Mouse (Mus musculus): Measurements from ENCODE around the gene Piezo1.

Gene Piezo1

GRCm38 (mm10) chr8:122483877-122484276 lies 67.3 kb downstream of the Piezo1 start:
- DNase-seq, result no peak

GRCm38 (mm10) chr8:122482448-122482847 lies 68.7 kb downstream of the Piezo1 start:
- no peak for DNase-seq

DNA sequence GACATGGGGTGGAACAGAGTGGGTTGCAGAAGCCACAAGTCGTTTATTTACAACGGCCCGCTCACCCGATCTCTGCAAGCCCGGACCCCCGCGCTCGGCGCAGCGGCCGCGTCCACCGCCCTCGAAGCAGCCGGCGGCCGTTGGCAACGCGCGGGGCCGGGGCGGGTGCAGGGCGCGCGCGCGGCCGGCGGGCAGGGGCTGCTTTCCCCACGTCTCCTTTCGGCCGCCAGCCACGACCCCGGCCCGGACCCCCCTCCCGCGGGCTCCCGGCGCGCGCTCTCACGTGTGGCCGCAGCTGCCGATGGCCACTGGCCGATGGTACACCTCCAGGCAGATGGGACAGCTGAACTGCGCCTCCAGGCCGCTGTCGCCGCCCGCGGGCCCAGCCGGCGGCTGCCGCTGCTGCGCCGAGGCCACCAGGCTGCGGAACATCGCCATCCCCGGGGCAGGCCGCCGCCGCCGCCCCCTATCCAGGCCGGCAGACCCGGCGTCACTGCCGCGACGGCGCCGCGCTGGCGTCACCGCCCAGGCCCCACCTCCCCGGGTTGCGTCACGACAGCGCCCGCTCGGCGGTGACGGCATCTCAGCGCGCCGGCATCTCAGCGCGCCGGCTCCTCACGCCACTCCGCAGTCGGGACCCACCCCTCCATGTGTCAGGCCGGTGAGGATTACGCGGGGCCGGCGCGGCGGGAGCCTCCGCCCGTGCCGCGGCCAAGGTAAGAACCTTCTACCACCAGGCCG lies 75.4 kb downstream of the Piezo1 start, which contains the start of the genes Rnf166 and Ctu2:
Rnf166 (minus strand) TSS at position 485 of the 741 bp plus-strand sequence.
Ctu2 (plus strand) TSS at position 564 of the 741 bp plus-strand sequence.
- DNase-seq, result peak; percentile 88

- DNase-seq, result peak; percentile 38
These were observed 76.1 kb downstream of the Piezo1 start for GRCm38 (mm10) chr8:122474951-122475560.

- peak; percentile 66 for DNase-seq
These were observed 77.2 kb downstream of the Piezo1 start for GRCm38 (mm10) chr8:122473911-122474421.

DNA sequence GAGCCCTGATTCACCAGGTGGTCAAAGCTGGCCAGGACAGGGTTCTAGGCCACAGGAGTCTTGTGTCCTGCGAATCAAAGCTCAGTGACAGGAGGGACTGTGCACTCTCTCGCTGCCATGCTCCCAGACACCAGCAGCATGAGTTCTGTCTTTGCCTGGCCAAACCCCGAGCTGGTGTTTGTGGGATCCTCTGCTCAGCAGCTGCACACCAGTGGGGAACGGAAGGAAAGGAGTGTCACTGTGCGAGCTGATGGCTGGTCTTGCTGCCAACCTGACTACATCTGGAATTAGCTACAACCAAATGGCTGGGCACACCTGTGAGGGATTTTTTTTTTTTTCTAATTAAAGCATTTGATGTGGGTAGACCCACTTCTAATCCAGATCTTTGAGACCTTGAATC lies 80.4 kb downstream of the Piezo1 start:
- no peak for DNase-seq

DNA sequence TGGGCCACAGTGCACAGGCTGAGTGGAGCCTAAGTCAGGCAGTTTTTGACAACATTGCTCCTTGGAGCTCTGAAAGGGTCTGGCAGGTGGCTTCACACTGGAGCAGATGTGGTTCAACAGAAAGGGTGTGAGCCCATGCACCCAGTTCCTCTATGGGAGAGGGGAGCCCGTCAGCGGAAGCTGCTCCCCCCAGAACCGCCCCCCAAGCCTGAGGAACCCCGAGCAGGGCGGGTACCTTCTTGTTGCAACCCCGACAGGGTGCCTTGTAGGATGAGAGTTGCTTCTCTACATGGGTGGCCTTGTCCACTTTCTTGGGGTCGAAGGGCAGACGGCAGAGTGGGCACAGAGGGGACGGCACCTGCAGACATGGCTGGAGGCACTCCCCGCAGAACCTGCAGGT lies 81.2 kb downstream of the Piezo1 start:
- DNase-seq, result no peak

DNA sequence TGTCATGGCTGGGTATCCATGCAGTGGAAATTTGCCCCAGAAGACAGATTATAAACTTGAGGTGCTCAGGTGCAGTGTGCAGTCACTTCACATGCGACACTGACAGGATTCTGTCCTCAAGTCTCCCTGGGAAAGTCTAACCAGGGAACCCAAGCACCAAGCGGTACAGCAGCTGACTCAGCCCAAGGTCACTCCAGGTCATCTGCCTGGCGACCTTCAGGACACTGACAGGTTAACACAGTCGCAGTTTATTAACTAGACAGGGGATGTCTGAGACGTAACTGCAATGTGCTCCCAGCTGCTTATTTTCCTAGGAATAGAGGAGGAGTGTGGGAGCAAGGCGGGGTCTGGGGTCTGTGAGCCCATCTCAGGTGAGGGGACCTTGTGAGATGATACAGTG lies 81.7 kb downstream of the Piezo1 start:
- DNase-seq, result no peak

- no peak for DNase-seq
These were observed 83.3 kb downstream of the Piezo1 start for GRCm38 (mm10) chr8:122467816-122468215.

- DNase-seq, result no peak
These were observed 86.1 kb downstream of the Piezo1 start for GRCm38 (mm10) chr8:122464985-122465384.

DNA sequence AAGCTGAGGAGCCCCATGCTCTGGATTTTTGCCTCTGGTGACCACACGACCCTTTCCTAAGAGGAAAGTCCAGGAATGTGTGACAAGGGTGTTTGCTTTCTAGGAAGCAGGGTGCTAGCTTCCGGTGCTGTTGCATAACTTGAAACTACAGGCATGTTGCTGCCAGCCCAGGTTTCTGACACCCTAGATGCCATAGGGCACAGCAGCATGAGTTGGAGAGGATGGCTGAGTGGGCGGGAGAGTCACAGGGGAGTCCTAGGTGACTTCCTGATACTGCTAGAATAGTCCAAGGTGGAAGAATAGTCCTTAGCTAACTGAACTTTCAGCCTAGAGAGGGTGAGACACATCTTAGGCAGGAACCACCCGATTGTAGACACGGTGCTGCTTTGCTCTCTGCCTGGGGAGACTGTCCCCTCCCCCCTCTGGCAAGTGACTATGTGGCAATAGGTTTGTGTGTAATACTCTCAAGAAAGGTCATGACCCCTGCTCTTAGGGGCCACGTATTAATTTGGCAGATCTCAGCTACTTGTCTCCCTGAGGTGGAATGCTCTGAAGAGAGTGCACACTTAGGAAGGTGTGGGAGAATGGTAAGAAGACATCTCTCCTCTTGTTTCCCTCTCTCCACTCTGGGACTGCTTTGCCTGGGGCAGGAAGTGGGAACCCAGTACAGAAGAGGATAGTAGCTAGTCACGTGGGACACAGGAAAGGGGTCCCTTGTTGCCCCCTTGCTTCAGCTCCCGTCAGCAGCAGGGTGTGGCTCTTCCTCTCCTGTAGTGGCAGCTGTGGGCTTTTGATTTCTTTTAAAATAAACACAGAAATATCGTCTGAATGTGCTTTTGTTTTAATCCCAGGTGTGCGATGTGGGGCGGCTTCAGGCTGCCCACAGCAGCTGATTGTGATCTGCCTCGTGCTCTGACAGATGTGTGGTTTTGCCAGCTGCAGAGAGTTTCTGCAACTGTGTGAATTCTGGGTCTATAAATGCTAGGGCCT lies 87.2 kb downstream of the Piezo1 start:
- DNase-seq, result peak; percentile 75

DNA sequence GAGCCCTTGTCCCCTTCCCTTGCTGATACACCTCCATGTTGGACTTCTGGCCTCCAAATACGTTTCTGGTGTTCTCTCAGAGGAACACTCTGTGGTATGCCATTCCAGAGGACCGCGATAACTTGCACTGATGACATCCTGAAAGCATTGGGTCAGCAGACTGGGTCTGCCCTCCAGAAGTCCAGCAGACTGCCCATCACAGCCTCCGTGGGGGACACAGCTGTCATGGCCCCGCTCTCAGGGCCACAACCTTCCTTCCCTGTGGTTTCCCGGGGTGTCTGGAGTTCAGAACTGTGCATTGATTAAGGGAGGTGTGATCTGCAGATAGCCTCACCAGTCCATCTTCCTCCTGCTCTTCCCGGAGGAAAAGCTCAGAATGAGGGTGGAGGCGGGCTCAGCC lies 88.6 kb downstream of the Piezo1 start:
- no peak for DNase-seq

- DNase-seq, result no peak
These were observed 89.5 kb downstream of the Piezo1 start for GRCm38 (mm10) chr8:122461473-122462148.

DNA sequence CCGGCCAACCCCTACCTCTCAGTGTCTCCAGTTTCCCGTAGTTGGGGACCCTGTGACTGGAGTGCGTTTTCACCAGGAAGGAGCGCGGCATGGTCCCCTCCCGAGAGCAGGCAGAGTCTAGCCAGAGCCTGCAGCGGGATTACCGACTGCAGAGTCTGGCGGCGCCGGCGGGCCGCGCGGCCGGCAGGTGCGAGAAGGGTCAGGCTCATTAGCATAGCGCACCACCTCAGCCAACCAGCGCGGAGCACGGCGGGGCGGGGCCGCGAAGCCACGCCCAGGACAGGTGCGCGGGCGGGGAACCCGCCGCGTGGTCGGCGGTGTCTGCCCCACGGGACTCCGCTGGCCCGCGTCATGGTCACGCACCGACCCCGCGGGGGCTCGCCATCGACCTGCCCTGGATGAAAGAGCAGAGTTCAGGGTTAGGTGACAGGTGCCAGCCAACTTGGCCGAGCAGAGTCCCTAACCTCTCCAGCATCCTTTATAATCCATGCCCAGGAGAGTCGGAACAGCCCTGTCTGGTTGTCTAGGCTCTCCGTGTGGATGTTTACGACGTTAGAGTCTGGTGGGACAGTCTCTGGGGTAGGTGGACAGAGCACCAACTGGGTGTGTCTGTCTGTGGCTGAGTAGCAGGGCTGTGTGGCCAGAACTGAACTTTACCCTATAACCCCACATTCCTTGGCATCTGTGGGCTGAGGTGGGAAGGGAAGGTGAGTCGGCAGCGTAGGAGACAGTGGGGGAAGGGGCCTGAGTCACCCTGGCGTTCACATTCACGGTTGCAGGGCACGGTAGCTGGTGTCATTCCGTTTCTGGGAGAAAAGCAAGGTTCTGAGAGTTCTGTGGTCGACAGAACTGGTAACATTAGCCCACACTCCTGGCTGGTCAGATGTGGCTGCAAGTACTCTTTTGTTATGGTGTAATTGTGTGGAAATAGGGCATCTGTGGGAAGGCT lies 90.3 kb downstream of the Piezo1 start, which contains the start of gene Snai3:
Snai3 (minus strand) TSS at position 210 of the 949 bp plus-strand sequence.
- DNase-seq, result peak; percentile 81

- DNase-seq, result no peak
These were observed 91.1 kb downstream of the Piezo1 start for GRCm38 (mm10) chr8:122459990-122460389.

- no peak for DNase-seq
These were observed 91.8 kb downstream of the Piezo1 start for GRCm38 (mm10) chr8:122459218-122459900.

DNA sequence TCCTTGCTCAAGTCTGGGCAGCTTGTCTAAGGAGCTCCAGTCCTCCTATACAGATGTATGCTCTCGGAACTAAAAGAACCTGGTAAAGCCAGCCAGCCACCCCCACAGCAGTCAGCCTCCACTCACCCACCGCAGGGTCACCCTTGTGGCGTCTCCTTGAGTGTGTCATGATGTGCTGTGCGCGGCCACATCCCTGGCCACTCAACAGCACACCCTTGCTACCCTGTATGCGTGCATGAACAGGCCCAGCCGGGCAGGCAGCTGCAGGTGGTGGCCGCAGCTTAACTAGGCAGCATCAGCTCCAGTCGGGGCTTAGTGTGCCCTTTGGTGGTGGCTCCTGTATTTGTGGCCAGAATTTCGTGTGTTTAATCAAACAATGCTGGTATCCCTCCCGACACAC lies 94.0 kb downstream of the Piezo1 start:
- no peak for DNase-seq

DNA sequence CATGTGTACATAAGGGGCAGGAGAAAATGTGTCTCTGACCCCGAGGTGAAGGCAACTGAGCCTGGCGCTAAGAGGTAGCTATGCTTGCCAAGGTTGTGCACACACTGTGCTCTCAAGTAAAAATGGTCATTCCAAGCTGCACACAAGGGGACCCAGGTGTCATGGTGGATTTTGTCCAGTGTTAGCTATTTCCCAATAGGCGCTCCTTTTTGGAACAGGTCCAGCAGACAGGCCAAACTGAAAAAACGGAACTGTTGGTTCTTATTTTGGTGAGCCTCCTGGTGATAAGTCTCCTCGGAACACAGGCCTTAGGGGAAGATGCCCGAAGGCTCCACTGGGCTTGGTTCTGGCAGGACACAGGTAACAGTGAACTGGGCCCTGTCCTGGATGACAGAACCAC lies 96.7 kb downstream of the Piezo1 start:
- peak; percentile 56 for DNase-seq

GRCm38 (mm10) chr8:122452154-122452553 lies 99.0 kb downstream of the Piezo1 start:
- no peak for DNase-seq

DNA sequence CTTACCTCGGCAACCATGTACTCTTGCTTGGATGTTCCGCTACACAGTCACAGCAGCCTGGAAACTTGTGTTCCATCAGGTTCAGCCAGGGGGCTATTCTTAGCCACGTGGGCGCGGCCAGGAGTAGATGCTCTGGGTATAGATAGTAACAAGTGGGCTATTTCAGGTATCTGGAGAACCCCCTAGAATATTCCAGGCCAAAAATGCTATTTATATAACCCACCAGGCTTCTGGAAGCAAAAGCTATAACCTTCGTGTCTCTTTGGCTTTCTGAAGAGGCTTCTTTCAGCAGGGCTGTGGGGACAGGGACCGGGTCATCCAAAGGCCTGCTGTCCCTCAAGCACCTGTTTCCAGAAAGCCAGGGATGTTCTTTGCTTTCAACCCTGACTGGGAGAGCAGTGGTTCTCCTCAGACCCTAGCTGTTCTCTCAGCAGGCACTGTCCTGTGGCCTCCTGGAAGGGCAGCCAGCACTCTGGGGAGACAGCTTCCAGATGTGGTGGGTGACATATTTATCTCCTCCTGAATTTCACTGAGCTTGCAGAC lies 99.9 kb downstream of the Piezo1 start:
- no peak for DNase-seq
